Mouse (Mus musculus) heart, embryonic 13.5 days (tissue): ENCODE data around the gene 2310009B15Rik. TPM values are rescaled to one million over a fixed set of nuclear protein-coding genes. Genes with fewer than 3 reads are reported as not detected.

Experiments
- ATAC-seq: fragments of 200-750 bp; cut with Nextera tagmentation; 2 replicates; pipeline ENCODE4 v1.8.0; 2017; ENCODE audit warnings: moderate TSS enrichment; ENCODE audit not compliant: insufficient number of reproducible peaks, low FRiP score, low TSS enrichment; ENCODE audit errors: extremely low read depth
- H3K27ac ChIP-seq: fragments of 300-500 bp; sonication (generic); replicated peaks from 2 replicates; pipeline ENCODE4 v1.5.1; 2015; ENCODE audit warnings: moderate library complexity, mild to moderate bottlenecking, inconsistent platforms
- H3K27me3 ChIP-seq: fragments of 300-500 bp; sonication (generic); replicated peaks from 2 replicates; pipeline ENCODE4 v1.6.1; 2015; ENCODE audit warnings: mild to moderate bottlenecking, inconsistent platforms
- H3K36me3 ChIP-seq: fragments of 300-500 bp; sonication (generic); 2 replicates; pipeline ENCODE4 v1.6.1; 2015; ENCODE audit warnings: mild to moderate bottlenecking, inconsistent platforms
- H3K4me1 ChIP-seq: fragments of 300-500 bp; sonication (generic); 2 replicates; pipeline ENCODE4 v1.6.1; 2015; ENCODE audit warnings: inconsistent platforms
- H3K4me2 ChIP-seq: fragments of 300-500 bp; sonication (generic); 2 replicates; pipeline ENCODE4 v1.6.1; 2015; ENCODE audit warnings: inconsistent platforms, mild to moderate bottlenecking, moderate library complexity
- H3K4me3 ChIP-seq: fragments of 300-500 bp; sonication (generic); 2 replicates; pipeline ENCODE4 v1.5.1; 2015; ENCODE audit warnings: moderate library complexity, mild to moderate bottlenecking, inconsistent platforms
- H3K9ac ChIP-seq: fragments of 300-500 bp; sonication (generic); 2 replicates; pipeline ENCODE4 v1.6.1; 2015; ENCODE audit warnings: inconsistent platforms, mild to moderate bottlenecking, moderate library complexity
- H3K9me3 ChIP-seq: fragments of 300-500 bp; sonication (generic); 2 replicates; pipeline ENCODE4 v1.6.1; 2016; ENCODE audit warnings: inconsistent platforms
- WGBS: fragments of 180-500 bp; shearing (Covaris S2); methylation state at CpG from one replicate; pipeline ENCODE4 v1.1.7; 2015; ENCODE audit warnings: mixed read lengths; 5-methylcytosine and 5-hydroxymethylcytosine counted together
- polyA plus RNA-seq: library from polyadenylated mRNA; unstranded; fragments of >200 nt; fragmentation: Nextera tagmentation; extraction: Ambion mirVana; gene quantifications from 2 replicates; pipeline ENCODE4 v1.2.1, GENCODE M21; 2015

The 2310009B15Rik gene
- polyA plus RNA-seq, 1 experiment from 2014 or later = 25.9 TPM

DNA sequence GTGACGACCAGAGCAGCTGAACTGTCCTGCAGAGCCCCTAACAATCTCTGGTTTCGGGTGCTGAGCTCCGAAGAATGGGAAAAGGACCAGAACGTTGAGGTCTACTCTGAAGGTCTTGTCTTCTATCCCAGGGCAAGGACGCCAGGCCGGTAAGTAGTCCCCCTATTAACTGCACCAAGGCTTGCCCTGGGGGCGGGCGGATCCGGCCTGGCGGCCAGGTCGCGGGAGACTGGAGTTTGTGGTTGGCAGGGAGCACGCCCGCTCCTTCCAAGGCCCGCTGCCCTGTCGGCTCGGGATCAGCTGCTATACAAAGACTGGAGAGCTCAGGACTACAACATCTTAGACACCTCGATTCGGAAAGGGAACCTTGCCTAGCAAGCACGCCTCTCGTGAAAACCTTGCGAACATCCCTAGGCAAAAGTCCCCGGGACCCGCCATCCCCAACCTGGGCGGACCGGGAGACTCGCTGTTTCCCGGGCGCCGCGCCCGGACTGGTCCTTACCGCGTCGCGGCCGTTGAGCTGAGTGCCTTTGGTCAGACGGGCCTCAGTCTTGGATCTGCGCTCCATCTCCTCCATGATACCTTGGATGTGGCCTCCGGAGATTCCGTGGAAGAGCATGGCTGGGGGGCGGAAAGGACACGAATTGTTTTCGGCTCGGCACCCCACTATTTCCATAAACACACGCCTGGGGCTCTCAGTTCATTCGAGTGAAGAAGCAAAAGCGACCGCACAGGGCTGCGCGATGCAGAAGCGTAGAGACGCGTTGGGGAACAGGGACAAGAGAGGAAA is 15.2 kb downstream of the 2310009B15Rik start:
- H3K27me3 ChIP-seq = peaks cover 96% of the 10 kb centered on the region
- H3K27ac ChIP-seq = no peak overlapping the region
- peak overlapping the region; percentile 70 for H3K4me2 ChIP-seq
- H3K36me3 ChIP-seq = no peaks in the 10 kb centered on the region
- H3K4me1 ChIP-seq = peaks cover 31% of the 10 kb centered on the region
- H3K9ac ChIP-seq = peak overlapping the region; percentile 69
- H3K9me3 ChIP-seq = no peaks in the 10 kb centered on the region
- peak overlapping the region; percentile 53 for H3K4me3 ChIP-seq
- WGBS = 3% methylated on average over 54 of the region's 54 CpGs
- ATAC-seq = no peak

DNA sequence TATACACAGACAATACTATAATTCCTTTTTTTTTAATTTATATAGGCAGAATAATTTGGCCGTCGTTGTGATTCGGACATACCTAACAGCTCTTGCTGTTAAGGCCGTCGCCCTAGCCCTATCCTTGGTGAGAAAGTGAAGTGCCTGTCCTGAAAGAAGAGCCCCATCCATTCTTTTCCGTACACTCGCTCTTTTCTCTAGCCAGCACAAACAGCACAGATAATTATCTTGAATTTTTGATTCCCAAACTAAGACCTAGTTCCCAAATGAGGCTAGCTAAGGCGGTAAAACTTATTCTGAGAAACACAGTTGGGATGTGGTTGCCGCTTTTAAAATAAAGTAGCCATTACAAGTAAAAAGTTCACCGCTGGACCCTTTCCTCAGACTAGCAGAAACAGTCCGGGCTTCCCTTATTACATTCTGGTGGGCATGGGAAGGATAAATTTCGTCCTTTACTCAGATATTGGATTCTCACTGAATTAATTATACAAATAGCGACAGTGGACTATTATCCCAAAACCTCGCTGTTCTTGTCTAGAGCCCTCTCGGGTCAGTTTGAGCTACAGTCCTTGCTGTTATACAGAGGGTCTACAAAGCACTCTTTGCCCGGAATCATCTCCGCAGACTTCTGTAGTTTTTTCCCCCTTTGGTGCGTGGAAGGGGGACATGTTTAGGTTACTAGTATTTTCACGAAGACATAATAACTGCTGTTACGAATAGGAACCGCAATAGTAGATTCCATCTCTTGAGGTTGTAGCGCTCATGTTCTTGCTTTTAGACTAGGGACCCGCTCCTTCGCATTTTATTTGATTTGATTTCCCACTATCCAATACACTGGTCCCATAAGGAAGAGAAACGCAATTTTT is 16.0 kb downstream of the 2310009B15Rik start:
- Histone ChIP-seq H3K4me3 (peak overlapping the region; percentile 53), H3K27ac (no peak overlapping the region), H3K9me3 (no peaks in the 10 kb centered on the region), H3K9ac (no peak overlapping the region; the same call in 1 of the 2 replicates), H3K27me3 (peaks cover 96% of the 10 kb centered on the region), H3K4me2 (peak overlapping the region; percentile 70), H3K4me1 (peaks cover 31% of the 10 kb centered on the region), H3K36me3 (no peaks in the 10 kb centered on the region)
- 9% methylated on average over 25 of the region's 25 CpGs for WGBS
- ATAC-seq = no peak

DNA sequence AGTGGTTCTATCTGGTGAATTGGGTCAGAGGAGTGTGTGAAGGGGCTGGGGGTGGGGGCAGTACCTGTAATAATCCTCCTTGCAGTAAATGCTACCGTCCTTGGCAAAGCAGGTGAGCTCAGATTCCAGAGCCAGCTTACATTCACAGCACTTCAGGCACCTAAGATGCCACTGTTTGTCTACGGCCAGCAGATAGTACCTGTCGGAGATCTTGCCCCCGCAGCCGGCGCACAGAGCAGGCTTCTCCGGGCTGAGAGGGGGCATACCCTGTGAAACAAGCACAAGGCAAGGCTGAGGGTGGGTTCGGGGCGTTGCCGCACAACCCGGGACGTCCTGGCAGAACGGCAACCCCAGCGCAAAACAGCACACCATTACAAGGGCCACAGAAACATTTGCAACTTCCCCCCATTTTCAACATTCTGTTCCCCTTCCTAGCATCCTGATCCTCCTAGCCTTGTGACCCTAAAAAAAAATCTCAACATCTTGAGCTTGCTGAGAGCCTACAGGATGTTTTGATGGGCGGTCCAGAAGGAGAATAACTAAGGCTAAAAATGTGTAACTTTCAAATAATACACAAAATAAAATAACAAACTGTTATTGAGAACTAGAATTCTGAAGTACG is 16.7 kb downstream of the 2310009B15Rik start:
- Histone ChIP-seq H3K4me3 (no peak overlapping the region), H3K4me2 (no peak overlapping the region)
- 5% methylated on average over 16 of the region's 16 CpGs for WGBS

GRCm38 (mm10) chr1:138839291-138839690 is 17.4 kb downstream of the 2310009B15Rik start:
- Histone ChIP-seq H3K27ac (no peak overlapping the region), H3K27me3 (peaks cover 96% of the 10 kb centered on the region), H3K4me3 (no peak overlapping the region), H3K9me3 (no peaks in the 10 kb centered on the region), H3K4me1 (peaks cover 31% of the 10 kb centered on the region), H3K4me2 (no peak overlapping the region), H3K9ac (no peak overlapping the region), H3K36me3 (no peaks in the 10 kb centered on the region)
- no peak for ATAC-seq
- WGBS = 19% methylated on average over 2 of the region's 2 CpGs

More for the DNA sequence above, 16.7 kb downstream of the 2310009B15Rik start:
- Histone ChIP-seq H3K4me1 (peaks cover 31% of the 10 kb centered on the region), H3K36me3 (no peaks in the 10 kb centered on the region), H3K27me3 (peaks cover 96% of the 10 kb centered on the region), H3K9ac (no peak overlapping the region), H3K27ac (no peak overlapping the region), H3K9me3 (no peaks in the 10 kb centered on the region)
- ATAC-seq = no peak

- WGBS = 19% methylated on average over 27 of the region's 27 CpGs
- no peak overlapping the region for H3K9ac ChIP-seq
- H3K4me3 ChIP-seq = peak overlapping the region; percentile 20
- H3K27me3 ChIP-seq = peaks cover 94% of the 10 kb centered on the region
- H3K27ac ChIP-seq = no peak overlapping the region
- H3K36me3 ChIP-seq = no peaks in the 10 kb centered on the region
- H3K4me2 ChIP-seq = peak overlapping the region; percentile 41
- H3K4me1 ChIP-seq = peaks cover 19% of the 10 kb centered on the region
- H3K9me3 ChIP-seq = no peaks in the 10 kb centered on the region
- no peak for ATAC-seq
Observed at GRCm38 (mm10) chr1:138837786-138838743, 18.6 kb downstream of the 2310009B15Rik start.

DNA sequence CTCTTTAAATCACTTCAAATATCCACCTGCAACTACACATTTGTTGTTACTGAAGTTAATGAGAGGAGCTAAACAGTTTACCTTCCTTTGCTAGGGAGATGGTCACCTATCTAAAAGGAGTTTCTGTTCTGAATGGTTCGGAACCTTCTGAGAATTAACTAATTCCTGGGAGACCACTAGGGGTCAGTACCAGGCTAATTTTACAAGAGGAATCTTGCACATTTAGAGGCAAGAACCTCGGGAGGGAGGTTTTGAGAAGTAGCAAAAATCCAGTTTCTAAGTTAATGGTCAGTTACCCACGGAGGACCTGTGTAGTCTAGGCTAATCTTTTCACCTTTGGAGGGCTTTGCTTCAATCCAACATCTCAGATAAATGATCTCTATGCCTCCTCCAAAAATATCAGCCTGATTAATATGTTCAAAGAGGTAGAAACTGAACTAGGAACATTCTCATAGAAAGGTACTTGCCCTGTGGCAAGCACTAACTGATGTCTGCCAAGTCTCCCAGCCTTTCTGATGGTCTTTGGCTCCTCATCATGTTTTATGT is 21.2 kb downstream of the 2310009B15Rik start:
- no peak overlapping the region for H3K4me3 ChIP-seq
- no peak overlapping the region for H3K9ac ChIP-seq
- ATAC-seq = no peak
- H3K4me2 ChIP-seq = no peak overlapping the region
- no peak overlapping the region for H3K27ac ChIP-seq
- no peaks in the 10 kb centered on the region for H3K9me3 ChIP-seq
- H3K36me3 ChIP-seq = no peaks in the 10 kb centered on the region
- 2% methylated on average over 3 of the region's 3 CpGs for WGBS
- H3K27me3 ChIP-seq = peaks cover 84% of the 10 kb centered on the region
- 0 out of 2 replicates have a peak, but pooled peaks cover 5% of the 10 kb centered on the region for H3K4me1 ChIP-seq

DNA sequence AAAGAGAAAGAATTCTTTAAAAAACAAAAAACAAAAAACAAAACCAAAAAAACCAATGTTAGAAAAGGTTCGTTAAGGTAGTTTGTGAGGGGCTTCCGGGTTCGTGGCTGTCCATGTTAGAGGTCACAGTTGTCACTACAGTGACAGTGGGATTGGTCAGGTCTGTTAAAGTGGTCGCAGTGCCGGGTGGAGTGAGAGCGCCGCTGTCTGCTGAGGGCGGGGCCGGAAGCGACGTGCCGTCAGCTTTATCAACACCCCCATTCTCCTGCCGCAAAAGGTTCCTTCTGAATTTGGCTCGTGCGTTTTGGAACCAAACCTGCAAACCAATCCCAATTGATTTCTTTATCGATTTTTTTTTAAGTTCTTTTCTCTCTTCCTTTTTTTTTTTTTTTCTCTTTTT is 25.3 kb downstream of the 2310009B15Rik start:
- no peak; the same call in 1 of the 2 replicates for ATAC-seq
- Histone ChIP-seq H3K36me3 (no peaks in the 10 kb centered on the region), H3K9me3 (no peaks in the 10 kb centered on the region), H3K4me1 (no peaks in the 10 kb centered on the region), H3K4me3 (peak overlapping the region; percentile 51), H3K27ac (no peak overlapping the region), H3K27me3 (peaks cover 44% of the 10 kb centered on the region), H3K9ac (peak overlapping the region; percentile 61), H3K4me2 (peak overlapping the region; percentile 72)
- 2% methylated on average over 16 of the region's 16 CpGs for WGBS

GRCm38 (mm10) chr1:138826841-138827240 is 29.8 kb downstream of the 2310009B15Rik start:
- no peak for ATAC-seq
- no peaks in the 10 kb centered on the region for H3K9me3 ChIP-seq
- H3K27ac ChIP-seq = no peak overlapping the region
- no peak overlapping the region for H3K4me3 ChIP-seq
- H3K4me2 ChIP-seq = no peak overlapping the region
- H3K36me3 ChIP-seq = no peaks in the 10 kb centered on the region
- no peak overlapping the region for H3K9ac ChIP-seq
- H3K27me3 ChIP-seq = peaks cover 2% of the 10 kb centered on the region
- no peaks in the 10 kb centered on the region for H3K4me1 ChIP-seq
- 59% methylated on average over 6 of the region's 6 CpGs for WGBS

GRCm38 (mm10) chr1:138822985-138823322 is 33.7 kb downstream of the 2310009B15Rik start:
- Histone ChIP-seq H3K9me3 (no peaks in the 10 kb centered on the region), H3K27ac (no peak overlapping the region), H3K4me3 (no peak overlapping the region), H3K4me2 (no peak overlapping the region), H3K9ac (no peak overlapping the region), H3K36me3 (no peaks in the 10 kb centered on the region), H3K4me1 (no peaks in the 10 kb centered on the region), H3K27me3 (no peaks in the 10 kb centered on the region)
- 90% methylated on average over 1 of the region's 1 CpGs for WGBS
- no peak for ATAC-seq

DNA sequence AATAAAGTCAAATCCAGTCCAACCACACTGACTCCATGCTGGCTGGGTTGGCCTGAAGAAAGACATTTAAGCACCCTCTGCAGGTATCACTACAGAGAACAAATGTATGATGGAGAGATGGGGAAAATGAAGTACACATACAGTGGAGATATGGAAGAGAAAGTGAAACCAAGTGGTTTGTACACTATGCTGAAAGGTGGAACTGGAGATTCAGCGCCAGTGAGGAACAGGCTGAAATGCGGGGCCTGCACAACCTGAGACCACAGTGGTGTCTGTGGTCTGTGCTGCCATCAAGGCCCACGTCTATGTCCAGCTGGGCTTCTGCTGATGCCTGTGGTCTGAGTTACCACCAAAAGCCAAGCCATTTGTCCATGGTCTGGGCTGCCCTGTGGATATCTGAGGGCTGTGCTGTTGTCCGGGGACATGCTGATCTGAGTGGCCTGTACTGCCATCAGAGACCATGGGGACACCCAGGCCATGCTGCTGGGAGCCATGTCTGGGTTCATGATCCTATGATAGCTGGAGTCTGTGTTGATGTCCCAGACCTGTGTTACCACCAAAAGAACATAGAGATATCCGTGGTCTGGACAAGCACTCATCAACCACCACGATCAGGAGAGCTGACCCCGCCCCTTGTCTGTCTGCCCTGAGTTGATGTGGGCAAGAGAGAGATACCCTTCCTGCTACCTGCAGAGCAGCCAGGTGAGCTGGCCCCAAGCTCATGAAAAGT is 34.2 kb downstream of the 2310009B15Rik start:
- ATAC-seq = no peak
- no peak overlapping the region for H3K27ac ChIP-seq
- no peaks in the 10 kb centered on the region for H3K9me3 ChIP-seq
- H3K4me3 ChIP-seq = no peak overlapping the region
- H3K4me1 ChIP-seq = no peaks in the 10 kb centered on the region
- H3K9ac ChIP-seq = no peak overlapping the region
- no peaks in the 10 kb centered on the region for H3K36me3 ChIP-seq
- WGBS = 79% methylated on average over 7 of the region's 7 CpGs
- no peak overlapping the region for H3K4me2 ChIP-seq
- H3K27me3 ChIP-seq = no peaks in the 10 kb centered on the region
